Mouse (Mus musculus) layer of hippocampus, adult 9-10 months (tissue): ENCODE measurements around the gene Zfp60.
A peak's percentile ranks its signal among the peaks of the same experiment; 100 is the strongest.

ENCODE experiments used
- DNase-seq: peaks from one replicate; pipeline ENCODE4 v3.0.0; 2022; ENCODE audit warnings: low spot score

Gene Zfp60

GRCm38 (mm10) chr7:27731281-27731883 lies at the start of gene Zfp60:
Gene Zfp60, plus strand, starts transcription at chr7:27731389.
- DNase-seq = peak; percentile 78

GRCm38 (mm10) chr7:27683218-27683617 lies 48.0 kb upstream of the Zfp60 start:
- no peak for DNase-seq

- DNase-seq = no peak
Observed at GRCm38 (mm10) chr7:27685220-27685619, 46.0 kb upstream of the Zfp60 start.

- DNase-seq = no peak
Observed at GRCm38 (mm10) chr7:27685681-27686080, 45.5 kb upstream of the Zfp60 start.

GRCm38 (mm10) chr7:27687043-27687442 lies 44.1 kb upstream of the Zfp60 start:
- no peak for DNase-seq

- DNase-seq = no peak
Observed at GRCm38 (mm10) chr7:27687836-27688235, 43.4 kb upstream of the Zfp60 start.

GRCm38 (mm10) chr7:27688246-27688788 lies 42.9 kb upstream of the Zfp60 start:
- no peak for DNase-seq

- DNase-seq = peak; percentile 95
Observed at GRCm38 (mm10) chr7:27688815-27689612, 42.2 kb upstream of the Zfp60 start, which contains the start of gene Zfp607b. Gene Zfp607b, plus strand, starts transcription at chr7:27689340.

- no peak for DNase-seq
Observed at GRCm38 (mm10) chr7:27691076-27691475, 40.1 kb upstream of the Zfp60 start.

- no peak for DNase-seq
Observed at GRCm38 (mm10) chr7:27696711-27697110, 34.5 kb upstream of the Zfp60 start.

GRCm38 (mm10) chr7:27710402-27710801 lies 20.8 kb upstream of the Zfp60 start:
- DNase-seq = no peak

GRCm38 (mm10) chr7:27721951-27722350 lies 9.2 kb upstream of the Zfp60 start:
- no peak for DNase-seq

GRCm38 (mm10) chr7:27725566-27726538 lies 5.3 kb upstream of the Zfp60 start:
- DNase-seq = no peak

- no peak for DNase-seq
Observed at GRCm38 (mm10) chr7:27727471-27727870, 3.7 kb upstream of the Zfp60 start.

- no peak for DNase-seq
Observed at GRCm38 (mm10) chr7:27731946-27732345, 757 bp downstream of the Zfp60 start.

GRCm38 (mm10) chr7:27732508-27732907 lies 1.3 kb downstream of the Zfp60 start:
- no peak for DNase-seq

GRCm38 (mm10) chr7:27735457-27735856 lies 4.3 kb downstream of the Zfp60 start:
- no peak for DNase-seq

- no peak for DNase-seq
Observed at GRCm38 (mm10) chr7:27756351-27757047, 25.3 kb downstream of the Zfp60 start.

GRCm38 (mm10) chr7:27757048-27757375 lies 25.8 kb downstream of the Zfp60 start:
- no peak for DNase-seq

GRCm38 (mm10) chr7:27765176-27765886 lies 34.1 kb downstream of the Zfp60 start:
- no peak for DNase-seq

GRCm38 (mm10) chr7:27789306-27789705 lies 58.1 kb downstream of the Zfp60 start:
- DNase-seq = no peak
